Mouse (Mus musculus): ENCODE data around the gene Aven.
"Not testable (repeated sequence)": the region's sequence is repeated elsewhere in the genome, so short reads cannot be mapped to it uniquely, and the experiment has no call there.

Gene Aven

DNA sequence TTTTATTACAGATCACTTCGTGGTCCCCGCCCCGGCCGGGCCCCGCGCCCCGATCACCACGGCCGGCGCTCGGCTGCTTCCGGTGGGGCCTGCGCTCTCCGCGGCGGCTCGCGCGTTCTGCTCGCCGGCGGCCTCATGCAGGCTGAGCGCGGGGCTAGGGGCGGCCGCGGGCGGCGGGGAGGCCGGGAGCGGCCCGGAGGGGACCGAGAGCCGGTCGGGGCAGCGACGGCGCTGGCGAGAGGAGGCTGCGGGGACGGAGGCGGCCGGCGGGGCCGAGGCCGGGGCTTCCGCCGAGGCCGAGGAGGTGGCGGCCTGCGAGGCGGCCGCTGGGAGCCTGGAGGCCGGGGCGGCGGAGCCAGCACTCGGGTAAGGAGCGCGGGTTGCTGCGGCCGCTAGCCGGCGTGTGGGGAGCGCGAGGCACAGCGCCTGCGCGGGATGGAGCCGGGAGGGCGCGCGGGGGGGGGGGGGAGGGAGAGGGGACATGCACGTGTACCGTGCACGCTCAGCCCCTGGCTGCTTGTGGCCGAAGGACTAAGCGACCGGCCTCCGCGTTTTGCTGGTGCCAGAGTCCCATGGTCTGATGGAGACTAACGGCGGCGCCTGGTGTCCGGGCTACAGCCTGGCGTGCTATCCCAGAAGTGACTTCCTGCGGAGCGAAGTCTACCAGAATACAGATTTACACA is at the start of gene Aven:
Gene Aven, plus strand, starts transcription at position 109 of the 683 bp plus-strand sequence.
- DNase-seq (ENCODE audit: low read depth, low spot score) = peak; percentile 95

- peak; percentile 85 for DNase-seq (ENCODE audit: low read depth, low spot score)
These were observed 49.3 kb upstream of the Aven start for GRCm38 (mm10) chr2:112443491-112443890.

GRCm38 (mm10) chr2:112445511-112445910 is 47.3 kb upstream of the Aven start:
- no peak for DNase-seq (ENCODE audit: low read depth, low spot score)

DNA sequence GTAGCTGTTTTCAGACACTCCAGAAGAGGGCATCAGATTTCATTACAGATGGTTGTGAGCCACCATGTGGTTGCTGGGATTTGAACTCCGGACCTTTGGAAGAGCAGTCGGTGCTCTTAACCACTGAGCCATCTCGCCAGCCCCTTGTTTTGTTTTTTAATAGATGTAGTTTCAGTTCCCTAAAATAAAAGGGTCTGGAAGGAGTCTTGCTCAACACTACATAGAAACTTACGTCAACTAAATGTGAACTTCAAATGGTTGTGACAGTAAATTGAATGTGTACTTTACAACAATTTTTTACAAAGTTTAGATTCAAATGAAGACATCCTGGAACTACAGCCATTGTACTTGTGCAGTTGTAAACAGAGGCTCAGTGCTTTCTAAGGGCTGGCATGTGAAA is 44.7 kb upstream of the Aven start:
- not testable (repeated sequence) for DNase-seq (ENCODE audit: low read depth, low spot score)

GRCm38 (mm10) chr2:112448510-112449059 is 44.2 kb upstream of the Aven start:
- DNase-seq (ENCODE audit: low read depth, low spot score) = no peak

GRCm38 (mm10) chr2:112449597-112450296 is 43.0 kb upstream of the Aven start:
- no peak for DNase-seq (ENCODE audit: low read depth, low spot score)

GRCm38 (mm10) chr2:112452513-112452912 is 40.3 kb upstream of the Aven start:
- not testable (repeated sequence) for DNase-seq (ENCODE audit: low read depth, low spot score)

DNA sequence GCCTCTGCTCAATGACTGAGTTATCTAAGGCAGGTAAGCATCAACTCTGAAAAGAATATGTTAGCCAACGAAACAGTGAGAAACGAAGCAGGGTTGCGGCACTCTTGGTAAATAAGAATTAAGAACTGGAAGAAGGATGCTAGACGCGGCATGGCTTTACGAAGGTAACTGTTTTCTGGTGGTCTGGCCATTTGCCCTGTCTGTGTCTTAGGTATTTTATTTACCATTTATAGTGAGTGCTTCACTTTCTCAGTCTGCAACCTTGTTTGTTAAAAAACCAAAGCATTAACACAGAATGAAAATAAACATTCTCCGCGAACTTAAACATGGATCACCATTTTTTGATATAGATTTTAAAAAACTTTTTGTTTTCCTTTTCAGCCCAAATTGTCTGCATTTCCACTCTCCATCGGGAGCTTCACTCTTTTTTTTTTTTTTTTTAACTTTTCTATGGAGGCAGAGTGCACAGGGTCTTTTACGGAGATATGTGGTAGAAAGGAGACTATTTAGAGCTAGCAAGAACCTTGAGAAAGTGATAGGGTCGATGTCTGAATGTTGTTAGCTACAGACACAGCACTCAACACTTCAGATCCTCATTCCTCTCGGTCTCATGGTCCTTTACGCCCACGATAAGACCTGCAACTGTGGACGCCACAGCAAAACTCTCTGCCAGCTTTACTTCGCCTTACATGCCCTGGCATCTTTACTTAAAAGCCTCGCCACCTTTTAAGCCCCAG is 38.5 kb upstream of the Aven start:
- DNase-seq (ENCODE audit: low read depth, low spot score) = no peak

GRCm38 (mm10) chr2:112454862-112455564 is 37.8 kb upstream of the Aven start, which contains the start of gene Emc7:
TSS of gene Emc7 (plus strand) at chr2:112454997.
- peak; percentile 99 for DNase-seq (ENCODE audit: low read depth, low spot score)

- no peak for DNase-seq (ENCODE audit: low read depth, low spot score)
These were observed 32.2 kb upstream of the Aven start for GRCm38 (mm10) chr2:112460557-112460956.

DNA sequence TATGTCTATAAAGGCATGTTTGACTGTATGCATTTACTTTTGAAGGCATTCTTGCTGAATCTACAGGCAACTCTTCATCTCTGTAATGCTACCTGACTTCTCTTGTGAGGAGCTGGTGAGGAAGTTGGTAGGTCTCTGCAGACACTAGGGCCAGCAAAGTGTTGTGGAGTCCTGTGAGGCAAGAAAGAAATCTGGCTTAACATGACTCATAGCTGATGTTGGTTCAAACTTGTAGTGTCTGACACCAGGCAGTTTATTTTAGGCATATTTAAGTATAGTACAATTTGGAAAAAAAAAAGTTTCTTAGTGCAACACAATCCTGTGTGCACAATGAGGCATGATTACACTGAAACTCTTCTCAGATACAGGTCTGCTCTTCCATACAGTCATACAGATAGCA is 23.2 kb upstream of the Aven start:
- peak; percentile 67 for DNase-seq (ENCODE audit: low read depth, low spot score)

DNA sequence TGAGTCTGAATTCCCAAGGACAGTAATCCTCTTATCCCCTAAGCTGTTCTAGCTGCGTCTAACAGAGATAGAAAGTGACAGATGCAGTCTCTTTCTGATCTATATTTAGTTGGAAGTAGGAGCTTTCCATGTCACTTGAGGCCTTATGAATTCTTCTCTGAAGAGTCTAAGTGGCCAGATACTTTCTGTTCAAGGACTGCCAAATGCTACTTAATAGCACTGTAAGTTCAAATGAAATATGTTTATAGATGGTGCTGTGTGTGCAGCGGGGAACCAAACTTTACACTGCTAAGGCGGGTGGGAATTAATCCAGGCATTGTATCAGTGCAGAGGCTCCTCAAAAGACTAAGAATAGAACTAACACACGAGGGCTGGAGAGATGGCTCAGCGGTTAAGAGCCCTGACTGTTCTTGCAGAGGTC is 21.8 kb upstream of the Aven start:
- DNase-seq (ENCODE audit: low read depth, low spot score) = peak; percentile 64

DNA sequence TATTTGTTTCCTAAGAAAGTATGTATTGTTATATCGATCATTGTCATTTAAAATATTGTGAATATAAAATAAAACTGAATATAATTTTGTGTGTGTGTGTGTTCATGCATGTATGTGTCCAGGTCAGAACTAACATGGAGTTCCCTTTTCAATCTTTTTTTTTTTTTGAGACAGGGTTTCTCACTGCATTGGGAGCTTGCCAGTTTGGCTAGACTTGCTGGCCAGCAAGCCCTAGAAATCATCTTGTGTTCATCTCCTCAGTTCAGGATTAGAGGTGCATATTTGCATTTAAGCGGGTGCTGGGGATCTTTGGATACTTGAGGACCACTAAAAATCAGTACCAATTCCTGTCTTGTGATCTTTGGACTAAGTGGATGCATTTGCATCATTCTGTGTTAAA is 20.7 kb upstream of the Aven start:
- DNase-seq (ENCODE audit: low read depth, low spot score) = no peak

- DNase-seq (ENCODE audit: low read depth, low spot score) = peak; percentile 82
These were observed 17.6 kb upstream of the Aven start for GRCm38 (mm10) chr2:112474997-112475724.

DNA sequence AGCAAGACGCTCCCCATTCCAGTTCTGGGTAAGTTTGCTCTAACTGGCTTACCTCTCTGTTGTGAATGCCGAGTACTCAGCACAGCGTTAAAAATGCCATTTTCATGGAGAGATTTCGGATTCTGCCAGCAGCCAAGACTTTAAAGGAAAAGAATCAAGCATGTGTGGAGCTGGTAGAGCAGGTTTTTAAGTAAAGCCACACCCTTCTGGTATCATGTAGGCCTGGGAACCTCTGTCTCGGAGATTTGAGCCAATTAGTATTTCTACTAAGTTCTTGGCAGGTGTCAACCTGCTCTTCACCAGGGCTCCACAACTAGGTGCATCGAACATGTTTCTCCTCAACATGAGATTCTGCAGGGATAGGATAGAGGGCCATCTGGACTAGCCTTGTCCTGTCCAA is 16.2 kb upstream of the Aven start:
- no peak for DNase-seq (ENCODE audit: low read depth, low spot score)

- no peak for DNase-seq (ENCODE audit: low read depth, low spot score)
These were observed 12.1 kb upstream of the Aven start, which contains the start of gene Chrm5 for GRCm38 (mm10) chr2:112480669-112481068. TSS of gene Chrm5 (minus strand) at chr2:112480769.

DNA sequence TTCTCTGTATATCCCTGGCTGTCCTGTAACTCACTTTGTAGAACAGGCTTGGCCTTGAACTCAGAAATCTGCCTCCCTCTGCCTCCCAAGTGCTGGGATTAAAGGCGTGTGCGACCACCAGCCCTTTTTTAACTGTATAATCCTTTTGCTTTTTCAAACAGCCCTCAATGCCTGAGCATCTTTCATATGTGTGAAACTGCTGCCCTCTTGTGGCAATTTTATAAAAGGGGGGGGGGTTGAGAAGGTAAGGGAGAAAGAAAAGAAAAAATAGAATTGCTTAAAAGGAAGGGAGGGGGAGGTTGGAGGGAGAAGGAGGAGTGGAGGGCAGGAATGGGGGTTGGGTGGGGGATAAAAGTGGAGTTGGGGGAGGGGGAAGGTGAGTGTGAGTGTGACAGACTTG is 11.2 kb upstream of the Aven start:
- DNase-seq (ENCODE audit: low read depth, low spot score) = peak; percentile 77

DNA sequence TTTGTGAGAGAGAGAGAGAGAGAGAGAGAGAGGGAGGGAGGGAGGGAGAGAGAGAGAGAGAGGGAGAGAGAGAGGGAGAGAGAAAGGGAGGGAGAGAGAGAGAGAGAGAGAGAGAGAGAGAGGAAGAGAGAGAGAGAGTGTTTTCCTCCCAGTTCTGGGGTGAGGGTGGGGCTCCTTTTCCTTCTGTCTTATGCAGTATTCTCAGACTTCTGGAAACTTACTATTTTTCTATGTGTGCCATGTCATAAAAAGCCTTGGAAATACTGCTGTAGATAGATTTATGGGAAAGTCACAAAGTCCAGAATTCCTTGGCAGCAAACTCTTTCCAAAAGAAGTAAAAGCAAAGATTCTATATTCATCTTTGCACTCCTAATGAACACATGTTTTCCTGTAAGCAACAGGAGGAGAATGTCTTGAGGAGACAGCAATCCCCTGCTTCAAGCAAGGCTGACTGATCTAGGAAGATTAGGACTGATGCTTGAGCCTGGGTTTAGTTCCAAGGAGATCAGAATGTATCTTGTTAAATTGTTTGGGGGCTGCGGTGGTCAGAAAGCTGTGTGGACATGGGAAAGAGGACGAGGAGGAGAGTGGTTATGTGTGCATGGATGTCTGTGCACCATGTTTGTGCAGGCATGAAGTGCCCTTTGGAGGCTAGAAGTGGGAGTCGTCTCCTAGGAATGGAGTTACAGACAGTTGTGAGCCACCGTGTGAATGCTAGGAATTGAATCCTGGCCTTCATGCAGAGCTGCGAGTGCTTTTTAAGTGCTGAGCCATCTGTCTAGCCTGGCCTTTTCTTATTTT is 10.0 kb upstream of the Aven start:
- DNase-seq (ENCODE audit: low read depth, low spot score) = peak; percentile 68

GRCm38 (mm10) chr2:112483334-112483651 is 9.5 kb upstream of the Aven start:
- no peak for DNase-seq (ENCODE audit: low read depth, low spot score)

- DNase-seq (ENCODE audit: low read depth, low spot score) = no peak
These were observed 7.9 kb upstream of the Aven start for GRCm38 (mm10) chr2:112484886-112485285.
